Mouse (Mus musculus) forebrain, embryonic 14.5 days (tissue): Measurements from ENCODE around the gene Mtap. TPM values are rescaled to one million over a fixed set of nuclear protein-coding genes. Genes with fewer than 3 reads are reported as not detected.

Experiments used
- ATAC-seq: fragments of 200-750 bp; cut with Nextera tagmentation; 2 replicates; pipeline ENCODE4 v1.8.0; 2017; ENCODE audit warnings: mild to moderate bottlenecking, moderate library complexity
- DNase-seq: peaks from one replicate; pipeline ENCODE4 v3.0.0-alpha.2; 2015; ENCODE audit warnings: low spot score
- H3K27ac ChIP-seq: fragments of 300-500 bp; sonication (generic); 2 replicates; pipeline ENCODE4 v1.5.1; 2014; ENCODE audit warnings: low read depth, mild to moderate bottlenecking, control low read depth, low read length, moderate library complexity
- H3K27me3 ChIP-seq: fragments of 300-500 bp; sonication (generic); replicated peaks from 2 replicates; pipeline ENCODE4 v1.6.1; 2014; ENCODE audit warnings: low read length, control low read depth, mixed read lengths; ENCODE audit not compliant: control insufficient read depth, insufficient read depth
- H3K36me3 ChIP-seq: fragments of 300-500 bp; sonication (generic); 2 replicates; pipeline ENCODE4 v1.6.1; 2014; ENCODE audit warnings: low read length, control low read depth; ENCODE audit not compliant: control insufficient read depth, insufficient read depth
- H3K4me1 ChIP-seq: fragments of 300-500 bp; sonication (generic); 2 replicates; pipeline ENCODE4 v1.6.1; 2014; ENCODE audit warnings: antibody characterized with exemption, low read length, control low read depth; ENCODE audit not compliant: control insufficient read depth, insufficient read depth
- H3K4me2 ChIP-seq: fragments of 300-500 bp; sonication (generic); 2 replicates; pipeline ENCODE4 v1.6.1; 2014; ENCODE audit warnings: mild to moderate bottlenecking, control low read depth, low read length
- H3K4me3 ChIP-seq: fragments of 300-500 bp; sonication (generic); 2 replicates; pipeline ENCODE4 v1.5.1; 2014; ENCODE audit warnings: low read depth, low read length, control low read depth
- H3K9ac ChIP-seq: fragments of 300-500 bp; sonication (generic); 2 replicates; pipeline ENCODE4 v1.6.1; 2014; ENCODE audit warnings: mild to moderate bottlenecking, low read length, control low read depth, moderate library complexity
- H3K9me3 ChIP-seq: fragments of 300-500 bp; sonication (generic); replicated peaks from 2 replicates; pipeline ENCODE4 v1.6.1; 2016; ENCODE audit warnings: low read length, control low read depth, mixed read lengths; ENCODE audit not compliant: control insufficient read depth
- WGBS: fragments of 180-500 bp; shearing (Covaris S2); extraction: QIAGEN DNeasy Blood & Tissue Kit; methylation state at CpG from one replicate; pipeline ENCODE4 v1.1.7; 2014; 5-methylcytosine and 5-hydroxymethylcytosine counted together
- polyA plus RNA-seq: library from polyadenylated mRNA; unstranded; fragments of >200 nt; fragmentation: Nextera tagmentation; extraction: Ambion mirVana; gene quantifications from 2 replicates; pipeline ENCODE4 v1.2.1, GENCODE M21; 2014

Gene Mtap
- polyA plus RNA-seq, 1 experiment from 2014 or later: 34.3 TPM

- Histone ChIP-seq H3K4me2 (no peak overlapping the region), H3K4me3 (no peak overlapping the region), H3K27me3 (no peaks in the 10 kb centered on the region), H3K9me3 (no peaks in the 10 kb centered on the region), H3K4me1 (no peaks in the 10 kb centered on the region), H3K36me3 (no peaks in the 10 kb centered on the region), H3K27ac (no peak overlapping the region), H3K9ac (no peak overlapping the region)
- 88% methylated on average over 3 of the region's 3 CpGs for WGBS
- no peak for DNase-seq
- no peak for ATAC-seq
Measured at GRCm38 (mm10) chr4:89212178-89212577, 75.3 kb downstream of the Mtap start.

Other genes with a start within 250 kb of the Mtap start
- not detected in 2 replicates for gene Cdkn2a, start 157.5 kb downstream of the Mtap start, polyA plus RNA-seq
- gene Cdkn2b, start 173.9 kb downstream of the Mtap start, polyA plus RNA-seq: 0.20 and 0.57 TPM in 2 replicates